Mouse (Mus musculus) lung, postnatal 4 days (tissue): ENCODE results near the gene 1700056E22Rik.
A peak's percentile ranks its signal among the peaks of the same experiment; 100 is the strongest.

Experiments used
- DNase-seq, 2 experiments: peaks; one replicate each; pipeline ENCODE4 v3.0.0; 2021

The 1700056E22Rik gene

GRCm38 (mm10) chr1:184017606-184018005 is 16.5 kb downstream of the 1700056E22Rik start:
- no peak for DNase-seq

- DNase-seq, result no peak
Observed at GRCm38 (mm10) chr1:184015995-184016730, 17.9 kb downstream of the 1700056E22Rik start.

- no peak for DNase-seq
Observed at GRCm38 (mm10) chr1:184014091-184014490, 20.0 kb downstream of the 1700056E22Rik start.

GRCm38 (mm10) chr1:184013106-184013505 is 21.0 kb downstream of the 1700056E22Rik start, which contains the start of gene Dusp10:
Gene Dusp10 (plus strand): TSS chr1:184013302.
- no peak for DNase-seq

- DNase-seq, result no peak
Observed at GRCm38 (mm10) chr1:184011311-184011710, 22.8 kb downstream of the 1700056E22Rik start.

- DNase-seq, result no peak
Observed at GRCm38 (mm10) chr1:184006086-184006485, 28.0 kb downstream of the 1700056E22Rik start.

- peak; percentile 10 to 29 for DNase-seq
Observed at GRCm38 (mm10) chr1:184005315-184006058, 28.6 kb downstream of the 1700056E22Rik start.

GRCm38 (mm10) chr1:184004311-184004710 is 29.8 kb downstream of the 1700056E22Rik start:
- no peak for DNase-seq

GRCm38 (mm10) chr1:184002470-184002869 is 31.6 kb downstream of the 1700056E22Rik start:
- DNase-seq, result no peak

- DNase-seq, result no peak
Observed at GRCm38 (mm10) chr1:183997207-183997606, 36.9 kb downstream of the 1700056E22Rik start.

GRCm38 (mm10) chr1:183991921-183992320 is 42.2 kb downstream of the 1700056E22Rik start:
- no peak for DNase-seq

- no peak for DNase-seq
Observed at GRCm38 (mm10) chr1:183987711-183988245, 46.3 kb downstream of the 1700056E22Rik start.
